Mouse (Mus musculus) cortical plate, adult 2 months (tissue): Measurements from ENCODE around the gene Gjc3.

Source experiments
- CTCF ChIP-seq: fragments of 200-500 bp; IDR thresholded peaks from 2 replicates; pipeline ENCODE4 v1.5.1; 2011; ENCODE audit warnings: mild to moderate bottlenecking, control low read depth, low read length; ENCODE audit not compliant: insufficient read depth; ENCODE audit errors: extremely low read depth
- POLR2A ChIP-seq: fragments of 200-500 bp; IDR thresholded peaks from 2 replicates; pipeline ENCODE4 v1.6.1; 2011; ENCODE audit warnings: mild to moderate bottlenecking, low read length, control low read depth; ENCODE audit not compliant: insufficient read depth; ENCODE audit errors: extremely low read depth

GRCm38 (mm10) chr5:137977291-137977690 is 14.4 kb upstream of the Gjc3 start:
- TF ChIP-seq POLR2A (no peak), CTCF (no peak)
